Mouse (Mus musculus) lung, postnatal 0 days (tissue): Measurements from ENCODE around the gene Dffb.

Source experiments
- CTCF ChIP-seq: IDR thresholded peaks from 2 replicates; pipeline ENCODE4 v1.5.1; 2016; ENCODE audit warnings: antibody characterized with exemption, mild to moderate bottlenecking
- EP300 ChIP-seq: IDR thresholded peaks from 2 replicates; pipeline ENCODE4 v1.6.1; 2016; ENCODE audit warnings: antibody characterized with exemption, mild to moderate bottlenecking, control low read depth

DNA sequence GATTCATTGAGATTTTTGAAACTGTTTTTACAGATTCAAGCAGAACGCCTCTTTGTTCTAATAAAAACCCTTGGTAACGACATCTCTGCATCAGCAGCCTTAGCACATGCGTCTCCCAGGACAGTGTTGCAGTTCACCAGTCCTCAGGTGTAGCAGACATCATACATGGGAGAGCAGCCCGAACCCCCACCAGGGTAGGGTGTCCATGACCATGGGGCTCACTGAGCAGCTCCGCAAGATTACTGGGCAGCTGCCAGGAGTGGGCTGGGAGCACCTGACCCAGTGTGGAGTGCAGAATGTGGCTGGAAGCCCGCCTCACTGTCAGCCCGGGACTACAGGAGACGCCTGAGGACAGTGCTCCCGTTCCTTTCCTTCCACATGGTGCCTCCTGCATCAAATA is 46.5 kb upstream of the Dffb start:
- TF ChIP-seq CTCF (no peak), EP300 (no peak)
